13 mouse cellular contexts compared by ENCODE assay signal in the genomic region with DNA sequence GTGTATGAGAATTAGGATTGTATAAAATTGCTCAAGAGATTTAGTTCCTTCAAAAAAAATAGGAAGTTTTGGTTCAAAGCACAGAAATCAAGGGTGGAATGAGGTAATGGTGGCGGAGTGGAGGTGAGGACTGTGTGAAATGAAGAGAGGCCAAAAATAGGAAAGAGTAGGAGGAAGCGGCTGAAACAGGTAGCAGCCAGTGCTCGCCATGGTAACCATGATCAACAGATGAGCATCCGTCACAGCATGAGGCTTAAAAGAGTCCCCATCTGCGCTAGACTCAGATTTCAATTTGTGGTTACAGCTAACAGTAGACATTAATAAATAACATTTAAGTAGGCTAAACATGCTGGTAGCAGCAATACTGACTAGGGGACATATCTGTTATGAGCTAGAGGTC. TPM values are rescaled to one million over a fixed set of nuclear protein-coding genes. Genes with fewer than 3 reads are reported as not detected.
DNase-seq lines count a peak whose midpoint lies in the region; ATAC-seq and TF ChIP-seq lines count a peak whose summit lies in the region.
"Had no signal": no experiment of that assay in that cellular context is flagged by ENCODE, and none has a peak within 500 bp of the region (broad histone marks: within the 10 kb centered on the region; RNA-seq: fewer than 3 reads in every experiment).

No protein-coding gene starts in this region.

- H3K36me3 ChIP-seq in embryonic facial prominence, embryonic 14.5 days (ENCODE audit: control insufficient read depth, insufficient read depth, low read length), result no peaks in the 10 kb centered on the region
- no peaks in the 10 kb centered on the region for H3K36me3 ChIP-seq in embryonic facial prominence, embryonic 10.5 days (replicated peaks)
- H3K36me3 ChIP-seq in neural tube, embryonic 13.5 days, result no peaks in the 10 kb centered on the region
- H3K36me3 ChIP-seq: lung, embryonic 15.5 days; neural tube, embryonic 12.5 days; stomach, embryonic 15.5 days had no signal

- no peak overlapping the region for H3K4me3 ChIP-seq in embryonic facial prominence, embryonic 14.5 days (ENCODE audit: low read depth, low read length)
- no peak overlapping the region for H3K4me3 ChIP-seq in embryonic facial prominence, embryonic 10.5 days
- H3K4me3 ChIP-seq in neural tube, embryonic 13.5 days, result no peak overlapping the region
- no peak overlapping the region for H3K4me3 ChIP-seq in layer of hippocampus, adult 2 months
- H3K4me3 ChIP-seq: heart, embryonic 10.5 days; lung, embryonic 15.5 days; neural tube, embryonic 12.5 days; stomach, embryonic 15.5 days had no signal

- H3K27ac ChIP-seq in embryonic facial prominence, embryonic 14.5 days (replicated peaks; ENCODE audit: low read depth, low read length), result no peak overlapping the region
- H3K27ac ChIP-seq in embryonic facial prominence, embryonic 10.5 days (replicated peaks), result no peak overlapping the region
- H3K27ac ChIP-seq in neural tube, embryonic 13.5 days (replicated peaks), result 0 out of 2 replicates have a peak overlapping the region, but pooled peaks have one; percentile 13
- peak overlapping the region; percentile 80 for H3K27ac ChIP-seq in layer of hippocampus, adult 2 months
- H3K27ac ChIP-seq: heart, embryonic 10.5 days; lung, embryonic 15.5 days; neural tube, embryonic 12.5 days had no signal

- ATAC-seq in embryonic facial prominence, embryonic 14.5 days (ENCODE audit: low read depth), result peak; percentile 47; the same call in 1 of the 2 replicates
- ATAC-seq in neural tube, embryonic 13.5 days (ENCODE audit: low read depth), result no peak; the same call in 1 of the 2 replicates

- no peak overlapping the region for H3K4me2 ChIP-seq in embryonic facial prominence, embryonic 14.5 days (ENCODE audit: low read depth, low read length)
- H3K4me2 ChIP-seq in neural tube, embryonic 13.5 days, result no peak overlapping the region
- H3K4me2 ChIP-seq: lung, embryonic 15.5 days; neural tube, embryonic 12.5 days; stomach, embryonic 15.5 days had no signal

- WGBS in embryonic facial prominence, embryonic 14.5 days, result 75% methylated on average over 5 of the region's 5 CpGs
- WGBS in embryonic facial prominence, embryonic 10.5 days, result 87% methylated on average over 5 of the region's 5 CpGs
- 55% methylated on average over 5 of the region's 5 CpGs for WGBS in neural tube, embryonic 13.5 days

- H3K9me3 ChIP-seq in embryonic facial prominence, embryonic 14.5 days (ENCODE audit: control insufficient read depth, low read length), result 0 out of 2 replicates have a peak, but pooled peaks cover 4% of the 10 kb centered on the region
- H3K9me3 ChIP-seq in embryonic facial prominence, embryonic 10.5 days, result peaks cover 5% of the 10 kb centered on the region
- H3K9me3 ChIP-seq in neural tube, embryonic 13.5 days, result no peaks in the 10 kb centered on the region
- H3K9me3 ChIP-seq: heart, embryonic 10.5 days; lung, embryonic 15.5 days; stomach, embryonic 15.5 days had no signal

- H3K4me1 ChIP-seq in embryonic facial prominence, embryonic 14.5 days (ENCODE audit: control insufficient read depth, insufficient read depth, low read length), result 0 out of 2 replicates have a peak, but pooled peaks cover 9% of the 10 kb centered on the region
- 0 out of 2 replicates have a peak, but pooled peaks cover 5% of the 10 kb centered on the region for H3K4me1 ChIP-seq in embryonic facial prominence, embryonic 10.5 days
- H3K4me1 ChIP-seq in neural tube, embryonic 13.5 days (replicated peaks), result peaks cover 17% of the 10 kb centered on the region
- H3K4me1 ChIP-seq: heart, embryonic 10.5 days had no signal

- peak; percentile 26 for DNase-seq in embryonic facial prominence, embryonic 14.5 days (ENCODE audit: low spot score)
- DNase-seq in embryonic facial prominence, embryonic 10.5 days (ENCODE audit: low spot score), result no peak
- DNase-seq in neural tube, embryonic 10.5 days (ENCODE audit: extremely low spot score, low spot score), result no peak
- peak; percentile 35 to 75 for DNase-seq in layer of hippocampus, adult 2 months (ENCODE audit: low spot score in 2 of 2)
- peak; percentile 35 for DNase-seq in right cerebral cortex, postnatal 25 days
- no peak for DNase-seq in liver
- no peak for DNase-seq in heart, postnatal 4 days
- DNase-seq: cerebellum, postnatal 36 days had no signal

- H3K9ac ChIP-seq in embryonic facial prominence, embryonic 14.5 days (ENCODE audit: low read depth, low read length), result no peak overlapping the region
- no peak overlapping the region for H3K9ac ChIP-seq in neural tube, embryonic 13.5 days
- H3K9ac ChIP-seq: lung, embryonic 15.5 days; neural tube, embryonic 12.5 days; stomach, embryonic 15.5 days had no signal

- H3K27me3 ChIP-seq in embryonic facial prominence, embryonic 14.5 days (replicated peaks; ENCODE audit: control insufficient read depth, insufficient read depth, low read length), result no peaks in the 10 kb centered on the region
- no peaks in the 10 kb centered on the region for H3K27me3 ChIP-seq in embryonic facial prominence, embryonic 10.5 days (replicated peaks; ENCODE audit: low read depth, poor library complexity, severe bottlenecking)
- no peaks in the 10 kb centered on the region for H3K27me3 ChIP-seq in neural tube, embryonic 13.5 days
- H3K27me3 ChIP-seq: lung, embryonic 15.5 days; neural tube, embryonic 12.5 days; stomach, embryonic 15.5 days had no signal

- no peak for TF ChIP-seq CTCF in layer of hippocampus, adult 2 months (conservative IDR thresholded peaks at IDR 0.05)

RNA-seq across cellular contexts. Expression of gene Dgkh, which starts 33.4 kb away (rescaled TPM):
- 4.4 TPM in 2 replicates for polyA plus RNA-seq in embryonic facial prominence, embryonic 14.5 days (2014; fragmentation: Nextera tagmentation; extraction: Ambion mirVana)
- polyA plus RNA-seq in embryonic facial prominence, embryonic 10.5 days (2016; fragmentation: Nextera tagmentation; extraction: Ambion mirVana), result 0.81 and 0.84 TPM in 2 replicates
- 11.8 and 16.3 TPM in 2 replicates for polyA plus RNA-seq in neural tube, embryonic 13.5 days (2015; fragmentation: Nextera tagmentation; extraction: Ambion mirVana)
- total RNA-seq in layer of hippocampus, adult 2 months (2021), result 100 to 1,000 TPM; 110 to 123 TPM
- 10 to 100 TPM; 14.5 to 17.3 TPM for total RNA-seq in heart, postnatal 4 days (2021)

Comparison
In these comparisons a context has a peak if more than half of its experiments do, and no peak if none do; other contexts are left out.
1. DNase-seq: peak in embryonic facial prominence, embryonic 14.5 days (single experiment), layer of hippocampus, adult 2 months (2 of 2) and right cerebral cortex, postnatal 25 days (single experiment); none in embryonic facial prominence, embryonic 10.5 days (single experiment), neural tube, embryonic 10.5 days (single experiment), liver (single experiment) and heart, postnatal 4 days (single experiment).
2. H3K27ac ChIP-seq: peak in neural tube, embryonic 13.5 days (single experiment) and layer of hippocampus, adult 2 months (single experiment); none in embryonic facial prominence, embryonic 14.5 days (single experiment) and embryonic facial prominence, embryonic 10.5 days (single experiment).